Comparison of ENCODE assay signal across 15 mouse cellular contexts in the genomic region with DNA sequence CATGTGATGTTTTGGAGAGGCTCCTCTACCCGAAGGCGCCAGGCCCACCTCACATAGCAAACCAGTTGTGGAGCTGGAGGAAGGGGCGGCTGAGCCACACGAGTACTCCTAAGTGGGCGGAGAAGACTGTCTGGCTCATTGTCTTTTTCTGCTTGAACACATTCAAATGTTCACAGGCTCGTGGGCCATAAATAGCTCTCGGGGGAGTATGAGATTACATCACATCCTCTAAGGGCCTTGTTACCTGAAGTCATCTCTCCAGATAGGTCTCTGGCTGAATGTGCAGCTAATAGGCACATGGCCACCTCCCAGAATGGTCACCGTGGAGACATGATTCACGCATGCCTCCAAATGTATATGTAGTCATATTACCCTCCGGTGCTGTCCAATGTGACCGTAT.
A peak's percentile ranks its signal among the peaks of the same experiment; 100 is the strongest.
DNase-seq lines count a peak whose midpoint lies in the region; ATAC-seq lines count a peak whose summit lies in the region.
"Had no signal": no experiment of that assay in that cellular context is flagged by ENCODE, and none has a peak within 500 bp of the region (broad histone marks: within the 10 kb centered on the region; RNA-seq: fewer than 3 reads in every experiment).

No protein-coding gene starts in this region.

- no peaks in the 10 kb centered on the region for H3K36me3 ChIP-seq in heart, embryonic 13.5 days
- no peaks in the 10 kb centered on the region for H3K36me3 ChIP-seq in kidney, embryonic 16.5 days (ENCODE audit: insufficient read depth, low read length)
- H3K36me3 ChIP-seq: hindbrain, embryonic 12.5 days; midbrain, embryonic 12.5 days had no signal

- DNase-seq in heart, adult 8-10 months (ENCODE audit: low spot score) = no peak
- peak; percentile 89 for DNase-seq in brain, adult 2 months (ENCODE audit: low read depth, low spot score)
- DNase-seq in frontal cortex, postnatal 36 days (ENCODE audit: low spot score in 2 of 2) = peak; percentile 52 to 76
- peak; percentile 67 to 77 for DNase-seq in right cerebral cortex, adult 2 months (ENCODE audit: low spot score in 2 of 2)
- DNase-seq in ovary, postnatal 10 days (ENCODE audit: low spot score) = no peak
- no peak for DNase-seq in MN1 (ENCODE audit: low spot score)
- DNase-seq: cerebellum, postnatal 25 days; kidney, adult 8-10 months; lung, postnatal 10 days; thymus, postnatal 36 days had no signal

- no peak overlapping the region for H3K4me2 ChIP-seq in heart, embryonic 13.5 days
- no peak overlapping the region for H3K4me2 ChIP-seq in kidney, embryonic 16.5 days (replicated peaks; ENCODE audit: low read depth, low read length)
- H3K4me2 ChIP-seq: hindbrain, embryonic 12.5 days; liver, embryonic 11.5 days; midbrain, embryonic 12.5 days had no signal

- no peak for ATAC-seq in heart, embryonic 13.5 days (ENCODE audit: extremely low read depth, insufficient number of reproducible peaks, low FRiP score, low TSS enrichment)
- ATAC-seq in kidney, embryonic 16.5 days (ENCODE audit: low FRiP score, low TSS enrichment) = no peak

- peak overlapping the region; percentile 57 for H3K9ac ChIP-seq in heart, embryonic 13.5 days
- H3K9ac ChIP-seq in kidney, embryonic 16.5 days (replicated peaks; ENCODE audit: low read length) = no peak overlapping the region
- H3K9ac ChIP-seq: hindbrain, embryonic 12.5 days; midbrain, embryonic 12.5 days had no signal

- no peak overlapping the region for H3K4me3 ChIP-seq in heart, embryonic 13.5 days
- no peak overlapping the region for H3K4me3 ChIP-seq in kidney, embryonic 16.5 days (ENCODE audit: low read length)
- H3K4me3 ChIP-seq: hindbrain, embryonic 12.5 days; midbrain, embryonic 12.5 days had no signal

- H3K27me3 ChIP-seq in heart, embryonic 13.5 days (replicated peaks) = no peaks in the 10 kb centered on the region
- no peaks in the 10 kb centered on the region for H3K27me3 ChIP-seq in kidney, embryonic 16.5 days (ENCODE audit: insufficient read depth, low read length)
- H3K27me3 ChIP-seq: hindbrain, embryonic 12.5 days; midbrain, embryonic 12.5 days had no signal

- H3K27ac ChIP-seq in heart, embryonic 13.5 days (replicated peaks) = peak overlapping the region; percentile 39; the same call in 1 of the 2 replicates
- no peak overlapping the region for H3K27ac ChIP-seq in kidney, embryonic 16.5 days (ENCODE audit: low read length)
- H3K27ac ChIP-seq: hindbrain, embryonic 12.5 days; midbrain, embryonic 12.5 days had no signal

- H3K9me3 ChIP-seq in heart, embryonic 13.5 days = no peaks in the 10 kb centered on the region
- H3K9me3 ChIP-seq in kidney, embryonic 16.5 days (ENCODE audit: low read length) = no peaks in the 10 kb centered on the region
- H3K9me3 ChIP-seq: hindbrain, embryonic 12.5 days; midbrain, embryonic 12.5 days had no signal

- peaks cover 31% of the 10 kb centered on the region for H3K4me1 ChIP-seq in heart, embryonic 13.5 days
- H3K4me1 ChIP-seq in kidney, embryonic 16.5 days (ENCODE audit: insufficient read depth, low read length) = no peaks in the 10 kb centered on the region

- 54% methylated on average over 11 of the region's 11 CpGs for WGBS in heart, embryonic 13.5 days
- 53% methylated on average over 11 of the region's 11 CpGs for WGBS in kidney, embryonic 16.5 days

Comparison
In these comparisons a context has a peak if more than half of its experiments do, and no peak if none do; other contexts are left out.
1. DNase-seq: peak in brain, adult 2 months (single experiment), frontal cortex, postnatal 36 days (2 of 2) and right cerebral cortex, adult 2 months (2 of 2); none in heart, adult 8-10 months (single experiment), ovary, postnatal 10 days (single experiment) and MN1 (single experiment).